Mouse (Mus musculus): ENCODE results near the gene Iscu.
"Not testable (repeated sequence)": the region's sequence is repeated elsewhere in the genome, so short reads cannot be mapped to it uniquely, and the experiment has no call there.

The Iscu gene

GRCm38 (mm10) chr5:113790453-113791196 is 18.1 kb downstream of the Iscu start:
- no peak for DNase-seq

GRCm38 (mm10) chr5:113791197-113792095 is 18.9 kb downstream of the Iscu start:
- DNase-seq, result no peak

- DNase-seq, result no peak
These were observed 24.0 kb downstream of the Iscu start for GRCm38 (mm10) chr5:113796401-113797148.

- no peak for DNase-seq
These were observed 24.8 kb downstream of the Iscu start for GRCm38 (mm10) chr5:113797149-113797882.

- no peak for DNase-seq
These were observed 26.0 kb downstream of the Iscu start for GRCm38 (mm10) chr5:113798525-113798924.

GRCm38 (mm10) chr5:113799691-113800090 is 27.1 kb downstream of the Iscu start:
- no peak for DNase-seq

GRCm38 (mm10) chr5:113800280-113800679 is 27.7 kb downstream of the Iscu start, which contains the start of gene Tmem119:
TSS of gene Tmem119 (minus strand) at chr5:113800516.
- no peak for DNase-seq

GRCm38 (mm10) chr5:113804395-113804966 is 31.9 kb downstream of the Iscu start:
- DNase-seq, result no peak

- no peak for DNase-seq
These were observed 32.8 kb downstream of the Iscu start for GRCm38 (mm10) chr5:113805301-113805700.

- DNase-seq, result no peak
These were observed 33.9 kb downstream of the Iscu start for GRCm38 (mm10) chr5:113806414-113806813.

GRCm38 (mm10) chr5:113807712-113808111 is 35.2 kb downstream of the Iscu start:
- no peak for DNase-seq

GRCm38 (mm10) chr5:113808177-113808576 is 35.6 kb downstream of the Iscu start:
- DNase-seq, result no peak

- DNase-seq, result no peak
These were observed 37.6 kb downstream of the Iscu start for GRCm38 (mm10) chr5:113810111-113810510.

GRCm38 (mm10) chr5:113811824-113812420 is 39.4 kb downstream of the Iscu start:
- DNase-seq, result not testable (repeated sequence)

GRCm38 (mm10) chr5:113812638-113813037 is 40.1 kb downstream of the Iscu start:
- DNase-seq, result no peak

- no peak for DNase-seq
These were observed 41.1 kb downstream of the Iscu start for GRCm38 (mm10) chr5:113813608-113814007.

GRCm38 (mm10) chr5:113814111-113815040 is 41.8 kb downstream of the Iscu start:
- no peak for DNase-seq

- DNase-seq, result no peak
These were observed 42.5 kb downstream of the Iscu start for GRCm38 (mm10) chr5:113815041-113815389.

GRCm38 (mm10) chr5:113815638-113816152 is 43.1 kb downstream of the Iscu start:
- peak; percentile 55 for DNase-seq

- DNase-seq, result no peak
These were observed 46.0 kb downstream of the Iscu start for GRCm38 (mm10) chr5:113818572-113818971.

All from cerebellum, adult 9-11 months (tissue).